In the genomic region with DNA sequence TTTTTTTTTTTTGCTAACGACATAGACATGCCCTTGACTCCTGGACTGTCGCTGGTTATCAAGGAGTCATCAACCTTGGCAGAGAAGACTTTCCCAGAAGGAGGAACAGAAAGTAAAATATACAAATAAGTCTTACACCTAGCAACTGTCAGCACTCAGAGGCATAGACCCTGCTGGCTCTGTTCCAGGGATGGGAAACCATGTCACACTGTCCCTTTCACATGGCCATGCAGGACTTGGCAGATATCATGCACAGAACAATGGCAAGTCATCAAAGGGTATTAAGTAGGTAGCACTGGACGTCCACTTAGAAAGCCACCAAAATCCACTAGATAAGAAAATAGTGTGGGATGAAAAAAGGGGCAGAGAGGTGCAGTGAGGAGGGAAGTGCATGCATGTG, we compare ENCODE assay signal across 26 mouse cellular contexts.
"Had no signal": no experiment of that assay in that cellular context is flagged by ENCODE, and none has a peak within 500 bp of the region (broad histone marks: within the 10 kb centered on the region; RNA-seq: fewer than 3 reads in every experiment).

No protein-coding gene starts in this region.

- H3K27ac ChIP-seq: gastrocnemius, adult 2 months; heart, embryonic 10.5 days; hindbrain, embryonic 10.5 days; hindbrain, embryonic 12.5 days; hindbrain, embryonic 14.5 days; intestine, embryonic 15.5 days; limb, embryonic 13.5 days; limb, embryonic 15.5 days; liver, embryonic 14.5 days had no signal

- H3K4me2 ChIP-seq: heart, embryonic 12.5 days; hindbrain, embryonic 12.5 days; hindbrain, embryonic 14.5 days; intestine, embryonic 15.5 days; limb, embryonic 13.5 days; limb, embryonic 15.5 days had no signal

- H3K4me3 ChIP-seq: gastrocnemius, adult 2 months; heart, embryonic 10.5 days; heart, embryonic 12.5 days; hindbrain, embryonic 10.5 days; hindbrain, embryonic 12.5 days; intestine, embryonic 15.5 days; limb, embryonic 13.5 days; limb, embryonic 15.5 days had no signal

- H3K27me3 ChIP-seq: heart, embryonic 12.5 days; hindbrain, embryonic 12.5 days; intestine, embryonic 15.5 days; limb, embryonic 13.5 days; limb, embryonic 15.5 days had no signal

- H3K9me3 ChIP-seq: heart, embryonic 10.5 days; heart, embryonic 12.5 days; hindbrain, embryonic 12.5 days; intestine, embryonic 15.5 days; limb, embryonic 13.5 days; limb, embryonic 15.5 days had no signal

- H3K36me3 ChIP-seq: intestine, embryonic 15.5 days had no signal

- ATAC-seq: hindbrain, embryonic 16.5 days; inflammation-experienced regulatory T-cells, adult 6 months; intestine, embryonic 15.5 days; intestine, postnatal 0 days had no signal

- H3K9ac ChIP-seq: heart, embryonic 12.5 days; hindbrain, embryonic 12.5 days; hindbrain, embryonic 14.5 days; intestine, embryonic 15.5 days; limb, embryonic 13.5 days; limb, embryonic 15.5 days; liver, embryonic 14.5 days had no signal

- DNase-seq: gastrocnemius, adult 2 months; gastrocnemius, postnatal 10 days; gastrocnemius, postnatal 25 days; heart, adult 18-20 months; heart, postnatal 10 days; heart, postnatal 4 days; kidney, adult 18-20 months; kidney, adult 8-10 months; kidney, postnatal 10 days; kidney, postnatal 25 days; kidney, postnatal 4 days; layer of hippocampus, adult 9-11 months; layer of hippocampus, postnatal 36 days; left cerebral cortex, postnatal 4 days had no signal

- H3K4me1 ChIP-seq: heart, embryonic 10.5 days; heart, embryonic 12.5 days; hindbrain, embryonic 10.5 days; hindbrain, embryonic 12.5 days; intestine, embryonic 15.5 days; limb, embryonic 15.5 days had no signal
